Mouse (Mus musculus) CH12.LX (cell line): ENCODE measurements at regions not wholly inside any gene's neighbourhood (a gene's known extent, or its start where the extent isn't known, plus 50 kb on each side); places are given as distances from the start of the nearest gene placed in this dataset.

Experiments used
- DNase-seq: peaks from one replicate; pipeline ENCODE4 v3.0.0-alpha.2; 2013; ENCODE audit errors: extremely low read depth
- H3K27ac ChIP-seq: 2 replicates; pipeline ENCODE4 v1.5.1; 2012; ENCODE audit warnings: low read depth, mild to moderate bottlenecking, control low read depth, moderate library complexity; ENCODE audit not compliant: insufficient read depth
- H3K27me3 ChIP-seq: replicated peaks from 2 replicates; pipeline ENCODE3; 2012; ENCODE audit warnings: inconsistent platforms
- H3K36me3 ChIP-seq, 2 experiments: replicated peaks in 1 of 2; 2 replicates each; pipeline versions ENCODE3 to v1.6.1; 2012; ENCODE audit warnings: inconsistent platforms in 1 of 2, low read length in 1 of 2, mild to moderate bottlenecking in 1 of 2, mixed read lengths in 1 of 2, moderate library complexity in 1 of 2; ENCODE audit not compliant: control insufficient read depth in 1 of 2, insufficient read depth in 1 of 2
- H3K4me1 ChIP-seq, 2 experiments: 2 replicates each; pipeline ENCODE4 v1.6.1; 2012; ENCODE audit warnings: inconsistent platforms in 1 of 2, moderate library complexity in 1 of 2; ENCODE audit not compliant: insufficient read depth in 2 of 2, control insufficient read depth in 1 of 2
- H3K4me2 ChIP-seq: 2 replicates; pipeline ENCODE4 v1.6.1; 2012; ENCODE audit warnings: low read depth, mild to moderate bottlenecking, control low read depth; ENCODE audit not compliant: poor library complexity, insufficient read depth, severe bottlenecking
- H3K4me3 ChIP-seq, 3 experiments: fragments of 150-350 bp in 1 of 3; sonication (generic) in 1 of 3; replicated peaks in 1 of 3; 2 replicates each; pipeline versions ENCODE3 to v1.5.1; 2011 to 2012; ENCODE audit warnings: low read depth in 2 of 3, low read length in 2 of 3, mild to moderate bottlenecking in 2 of 3, moderate library complexity in 2 of 3, control low read depth in 1 of 3, improper control_type of control experiment in 1 of 3, inconsistent platforms in 1 of 3, mixed read lengths in 1 of 3; ENCODE audit not compliant: poor library complexity in 1 of 3
- H3K79me2 ChIP-seq: replicated peaks from 2 replicates; pipeline ENCODE4 v1.6.1; 2012; ENCODE audit warnings: mild to moderate bottlenecking, moderate library complexity; ENCODE audit not compliant: control insufficient read depth, poor library complexity, insufficient read depth, severe bottlenecking; ENCODE audit errors: extremely low read depth
- H3K9ac ChIP-seq: 2 replicates; pipeline ENCODE4 v1.6.1; 2012; ENCODE audit warnings: low read depth, mild to moderate bottlenecking, control low read depth, moderate library complexity; ENCODE audit not compliant: insufficient read depth
- H3K9me3 ChIP-seq: replicated peaks from 2 replicates; pipeline ENCODE3; 2012; ENCODE audit warnings: low read length, inconsistent platforms, mixed read lengths
- BHLHE40 ChIP-seq: IDR thresholded peaks from 2 replicates; pipeline ENCODE4 v1.6.1; 2011; ENCODE audit warnings: mild to moderate bottlenecking, low read depth, low read length, improper control_type of control experiment
- CTCF ChIP-seq, 2 experiments: IDR thresholded peaks in 1 of 2; conservative IDR thresholded peaks in 1 of 2; 2 replicates each; pipeline ENCODE4 v1.5.1; 2011 to 2012; ENCODE audit warnings: low read depth in 2 of 2, low read length in 2 of 2, improper control_type of control experiment in 1 of 2, inconsistent platforms in 1 of 2, mild to moderate bottlenecking in 1 of 2, moderate library complexity in 1 of 2
- E2F4 ChIP-seq: IDR thresholded peaks from 2 replicates; pipeline ENCODE4 v1.6.1; 2011; ENCODE audit warnings: low read depth, low read length, improper control_type of control experiment; ENCODE audit not compliant: insufficient replicate concordance
- ELF1 ChIP-seq: IDR thresholded peaks from 2 replicates; pipeline ENCODE4 v1.6.1; 2014; ENCODE audit warnings: low read depth, mild to moderate bottlenecking, inconsistent platforms, low read length, improper control_type of control experiment
- GABPA ChIP-seq: IDR thresholded peaks from 2 replicates; pipeline ENCODE4 v1.6.1; 2012; ENCODE audit warnings: low read depth, low read length, improper control_type of control experiment, inconsistent platforms; ENCODE audit not compliant: insufficient replicate concordance
- HCFC1 ChIP-seq: IDR thresholded peaks from 2 replicates; pipeline ENCODE4 v1.6.1; 2012; ENCODE audit warnings: low read depth, mild to moderate bottlenecking, inconsistent platforms, low read length, improper control_type of control experiment
- IRF4 ChIP-seq: IDR thresholded peaks from 2 replicates; pipeline ENCODE4 v1.6.1; 2014; ENCODE audit warnings: low read depth, mild to moderate bottlenecking, inconsistent platforms, low read length, improper control_type of control experiment
- MAFK ChIP-seq: IDR thresholded peaks from 2 replicates; pipeline ENCODE4 v1.6.1; 2011; ENCODE audit warnings: low read length, improper control_type of control experiment; ENCODE audit not compliant: insufficient replicate concordance
- MEF2A ChIP-seq: IDR thresholded peaks from 2 replicates; pipeline ENCODE4 v1.6.1; 2014; ENCODE audit warnings: low read depth, mild to moderate bottlenecking, inconsistent platforms, low read length, improper control_type of control experiment, borderline replicate concordance
- MXI1 ChIP-seq: IDR thresholded peaks from 2 replicates; pipeline ENCODE4 v1.6.1; 2011; ENCODE audit warnings: mild to moderate bottlenecking, low read depth, low read length, improper control_type of control experiment
- PAX5 ChIP-seq: IDR thresholded peaks from 2 replicates; pipeline ENCODE4 v1.6.1; 2012; ENCODE audit warnings: low read length, inconsistent platforms, mixed read lengths
- POLR2A ChIP-seq: IDR thresholded peaks from 2 replicates; pipeline ENCODE4 v1.6.1; 2011; ENCODE audit warnings: low read depth, mild to moderate bottlenecking, improper control_type of control experiment, low read length
- ZC3H11A ChIP-seq: IDR thresholded peaks from 2 replicates; pipeline ENCODE4 v1.6.1; 2012; ENCODE audit warnings: low read depth, mild to moderate bottlenecking, inconsistent platforms, low read length, improper control_type of control experiment
- ZKSCAN1 ChIP-seq: IDR thresholded peaks from 2 replicates; pipeline ENCODE4 v1.6.1; 2012; ENCODE audit warnings: low read depth, inconsistent platforms, low read length, improper control_type of control experiment, borderline replicate concordance
- ZNF384 ChIP-seq: IDR thresholded peaks from 2 replicates; pipeline ENCODE4 v1.6.1; 2012; ENCODE audit warnings: low read depth, low read length, improper control_type of control experiment, inconsistent platforms
- dilution Hi-C: fragments of 300-500 bp; cut with MboI; formaldehyde crosslinking; loops from 2 replicates; pipeline ENCODE4 v1.14.3; 2020; ENCODE audit warnings: low sequenced_read_pairs; ENCODE audit not compliant: extremely low pct_unique_long_range_greater_than_20kb, extremely low pct_ligation_motif_present
- in situ Hi-C: fragments of 300-500 bp; cut with MboI; formaldehyde crosslinking; loops from 3 replicates; pipeline ENCODE4 v1.14.3; 2019; ENCODE audit warnings: low sequenced_read_pairs, low pct_ligation_motif_present, low pct_unique_long_range_greater_than_20kb, mixed read lengths

DNA sequence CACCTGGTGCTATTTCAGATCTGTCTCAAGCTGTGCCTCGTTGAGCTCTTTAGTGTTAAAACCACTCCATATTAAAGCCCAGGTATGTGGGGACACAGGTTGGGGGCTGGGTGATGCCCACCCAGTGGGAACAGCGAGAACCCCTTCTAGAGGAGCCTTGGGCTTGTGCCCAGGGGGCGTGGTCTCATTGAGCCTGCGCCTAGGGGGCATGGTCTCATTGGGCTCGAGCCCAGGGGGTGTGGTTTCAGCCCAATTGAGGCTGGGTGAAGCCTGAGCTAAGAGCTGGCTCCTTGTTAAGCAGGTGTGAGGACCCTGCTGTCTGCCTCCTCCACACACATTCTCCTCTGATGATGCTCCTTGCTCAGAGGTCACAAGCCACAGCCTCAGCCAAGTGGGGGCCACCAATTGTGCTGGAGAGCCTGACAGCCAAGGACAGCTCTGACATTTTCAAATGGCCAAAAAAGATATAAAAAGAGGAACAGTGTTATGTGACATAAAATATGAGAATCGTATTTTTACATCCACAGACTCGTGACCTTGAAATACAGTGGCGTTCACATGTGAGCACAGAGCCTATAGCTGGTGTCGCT, 90.7 kb upstream of the Ajap1 start:
- no peak overlapping the region for H3K4me3 ChIP-seq
- H3K27ac ChIP-seq = no peak overlapping the region
- dilution Hi-C loops (no loop called here), in situ Hi-C loops (no loop called here)
- no peaks in the 10 kb centered on the region for H3K79me2 ChIP-seq
- peaks cover 88% of the 10 kb centered on the region for H3K9me3 ChIP-seq
- no peaks in the 10 kb centered on the region for H3K27me3 ChIP-seq
- TF ChIP-seq E2F4 (no peak), IRF4 (no peak), ZNF384 (no peak), GABPA (no peak), MAFK (no peak), MEF2A (no peak), BHLHE40 (no peak), ZC3H11A (no peak), ELF1 (no peak), PAX5 (no peak), MXI1 (no peak), ZKSCAN1 (no peak), HCFC1 (no peak)
- no peak for DNase-seq
- H3K36me3 ChIP-seq = no peaks in the 10 kb centered on the region
- no peak overlapping the region for H3K4me2 ChIP-seq
- no peak overlapping the region for H3K9ac ChIP-seq
- no peaks in the 10 kb centered on the region for H3K4me1 ChIP-seq

DNA sequence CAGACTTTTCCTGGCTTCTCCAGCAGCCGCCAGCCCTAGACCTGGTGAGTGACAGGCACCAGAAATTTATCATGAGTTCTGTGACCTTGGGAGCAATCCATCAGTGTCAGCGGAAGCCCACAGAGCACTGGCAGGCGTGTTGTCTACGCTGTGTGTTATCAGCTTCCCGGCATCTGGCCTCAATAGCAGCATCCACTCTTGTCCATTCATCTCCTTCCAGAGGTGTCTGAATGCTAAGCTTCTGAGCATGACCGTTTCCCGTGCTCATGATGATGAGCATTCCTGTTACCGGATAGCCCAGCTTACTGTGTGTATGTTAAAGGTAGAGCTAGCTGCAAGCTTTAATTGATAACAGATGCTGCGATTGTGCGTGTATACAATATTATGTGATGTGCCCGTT, 110.7 kb upstream of the Ajap1 start:
- TF ChIP-seq POLR2A = no peak
- TF ChIP-seq PAX5 = no peak
- no peak for TF ChIP-seq CTCF (conservative IDR thresholded peaks at IDR 0.05 in 1 of 2, IDR thresholded peaks at IDR 0.05 in 1 of 2; ENCODE audit: low read depth in 2 of 2, low read length in 2 of 2)
- no peak for TF ChIP-seq GABPA
- Histone ChIP-seq H3K27ac (no peak overlapping the region), H3K4me2 (no peak overlapping the region), H3K36me3 (no peaks in the 10 kb centered on the region), H3K4me1 (no peaks in the 10 kb centered on the region), H3K79me2 (no peaks in the 10 kb centered on the region), H3K27me3 (no peaks in the 10 kb centered on the region), H3K9me3 (peaks cover 97% of the 10 kb centered on the region), H3K9ac (no peak overlapping the region), H3K4me3 (no peak overlapping the region)
- in situ Hi-C loops (no loop called here), dilution Hi-C loops (no loop called here)
- no peak for DNase-seq
